Mouse (Mus musculus) intestine, embryonic 16.5 days (tissue): Measurements from ENCODE around the gene Spats2. TPM values are rescaled to one million over a fixed set of nuclear protein-coding genes. Genes with fewer than 3 reads are reported as not detected.

Experiments used
- ATAC-seq: fragments of 200-750 bp; cut with Nextera tagmentation; 2 replicates; pipeline ENCODE4 v1.8.0; 2017; ENCODE audit warnings: moderate TSS enrichment, moderate library complexity
- H3K27ac ChIP-seq: fragments of 300-500 bp; sonication (generic); 2 replicates; pipeline ENCODE4 v1.5.1; 2014; ENCODE audit warnings: mild to moderate bottlenecking, low read length
- H3K27me3 ChIP-seq: fragments of 300-500 bp; sonication (generic); replicated peaks from 2 replicates; pipeline ENCODE4 v1.6.1; 2014; ENCODE audit warnings: low read length, control low read depth, mixed read lengths; ENCODE audit not compliant: control insufficient read depth, insufficient read depth
- H3K36me3 ChIP-seq: fragments of 300-500 bp; sonication (generic); 2 replicates; pipeline ENCODE4 v1.6.1; 2014; ENCODE audit warnings: low read length, control low read depth; ENCODE audit not compliant: control insufficient read depth, insufficient read depth
- H3K4me1 ChIP-seq: fragments of 300-500 bp; sonication (generic); 2 replicates; pipeline ENCODE4 v1.6.1; 2014; ENCODE audit warnings: low read length, control low read depth, mixed read lengths; ENCODE audit not compliant: control insufficient read depth, insufficient read depth
- H3K4me2 ChIP-seq: fragments of 300-500 bp; sonication (generic); 2 replicates; pipeline ENCODE4 v1.6.1; 2014; ENCODE audit warnings: low read depth, low read length, control low read depth
- H3K4me3 ChIP-seq: fragments of 300-500 bp; sonication (generic); 2 replicates; pipeline ENCODE4 v1.5.1; 2014; ENCODE audit warnings: mild to moderate bottlenecking, low read length
- H3K9ac ChIP-seq: fragments of 300-500 bp; sonication (generic); 2 replicates; pipeline ENCODE4 v1.6.1; 2014; ENCODE audit warnings: low read depth, low read length
- H3K9me3 ChIP-seq: fragments of 300-500 bp; sonication (generic); 2 replicates; pipeline ENCODE4 v1.6.1; 2016; ENCODE audit warnings: low read length, control low read depth; ENCODE audit not compliant: control insufficient read depth
- WGBS: fragments of 180-500 bp; shearing (Covaris S2); extraction: QIAGEN DNeasy Blood & Tissue Kit; methylation state at CpG from one replicate; pipeline ENCODE4 v1.1.7; 2014; 5-methylcytosine and 5-hydroxymethylcytosine counted together
- polyA plus RNA-seq: library from polyadenylated mRNA; unstranded; fragments of >200 nt; fragmentation: Nextera tagmentation; extraction: Ambion mirVana; gene quantifications from 2 replicates; pipeline ENCODE4 v1.2.1, GENCODE M21; 2015

The Spats2 gene
- polyA plus RNA-seq, 1 experiment from 2014 or later: 18.1 TPM

GRCm38 (mm10) chr15:99111809-99112208, 13.9 kb upstream of the Spats2 start:
- ATAC-seq: no peak
- Histone ChIP-seq H3K27ac (no peak overlapping the region), H3K4me1 (no peaks in the 10 kb centered on the region), H3K4me2 (no peak overlapping the region), H3K9ac (no peak overlapping the region), H3K4me3 (no peak overlapping the region), H3K36me3 (no peaks in the 10 kb centered on the region), H3K27me3 (no peaks in the 10 kb centered on the region), H3K9me3 (no peaks in the 10 kb centered on the region)
- 47% methylated on average over 4 of the region's 4 CpGs for WGBS

- H3K4me1 ChIP-seq: no peaks in the 10 kb centered on the region
- no peak overlapping the region for H3K27ac ChIP-seq
- no peaks in the 10 kb centered on the region for H3K36me3 ChIP-seq
- no peak overlapping the region for H3K9ac ChIP-seq
- ATAC-seq: no peak
- no peak overlapping the region for H3K4me2 ChIP-seq
- H3K4me3 ChIP-seq: no peak overlapping the region
- H3K9me3 ChIP-seq: no peaks in the 10 kb centered on the region
- 39% methylated on average over 11 of the region's 11 CpGs for WGBS
- no peaks in the 10 kb centered on the region for H3K27me3 ChIP-seq
Observed at GRCm38 (mm10) chr15:99112843-99113395, 12.8 kb upstream of the Spats2 start.

GRCm38 (mm10) chr15:99113396-99113975, 12.2 kb upstream of the Spats2 start:
- no peaks in the 10 kb centered on the region for H3K4me1 ChIP-seq
- no peak overlapping the region for H3K4me3 ChIP-seq
- no peaks in the 10 kb centered on the region for H3K36me3 ChIP-seq
- no peak overlapping the region for H3K9ac ChIP-seq
- ATAC-seq: no peak
- no peak overlapping the region; the same call in 1 of the 2 replicates for H3K4me2 ChIP-seq
- H3K27ac ChIP-seq: no peak overlapping the region
- H3K9me3 ChIP-seq: no peaks in the 10 kb centered on the region
- WGBS: 11% methylated on average over 9 of the region's 9 CpGs
- H3K27me3 ChIP-seq: no peaks in the 10 kb centered on the region

- WGBS: 47% methylated on average over 14 of the region's 14 CpGs
- H3K4me3 ChIP-seq: no peak overlapping the region
- H3K36me3 ChIP-seq: no peaks in the 10 kb centered on the region
- H3K9ac ChIP-seq: no peak overlapping the region
- no peaks in the 10 kb centered on the region for H3K4me1 ChIP-seq
- 0 out of 2 replicates have a peak, but pooled peaks have one; percentile 26 for ATAC-seq
- no peaks in the 10 kb centered on the region for H3K9me3 ChIP-seq
- H3K27ac ChIP-seq: peak overlapping the region; percentile 23; the same call in 1 of the 2 replicates
- H3K4me2 ChIP-seq: no peak overlapping the region
- no peaks in the 10 kb centered on the region for H3K27me3 ChIP-seq
Observed at GRCm38 (mm10) chr15:99114312-99115064, 11.2 kb upstream of the Spats2 start.

GRCm38 (mm10) chr15:99115065-99115423, 10.7 kb upstream of the Spats2 start:
- no peak for ATAC-seq
- Histone ChIP-seq H3K36me3 (no peaks in the 10 kb centered on the region), H3K27me3 (no peaks in the 10 kb centered on the region), H3K4me1 (no peaks in the 10 kb centered on the region), H3K9ac (no peak overlapping the region), H3K4me2 (no peak overlapping the region), H3K27ac (no peak overlapping the region), H3K9me3 (no peaks in the 10 kb centered on the region), H3K4me3 (no peak overlapping the region)
- WGBS: 78% methylated on average over 7 of the region's 7 CpGs

- Histone ChIP-seq H3K9ac (no peak overlapping the region), H3K9me3 (no peaks in the 10 kb centered on the region), H3K27ac (no peak overlapping the region), H3K36me3 (no peaks in the 10 kb centered on the region), H3K4me2 (no peak overlapping the region), H3K4me1 (no peaks in the 10 kb centered on the region; the same call in 1 of the 2 replicates), H3K4me3 (no peak overlapping the region), H3K27me3 (no peaks in the 10 kb centered on the region)
- peak; percentile 44; the same call in 1 of the 2 replicates for ATAC-seq
- WGBS: 31% methylated on average over 11 of the region's 11 CpGs
Observed at GRCm38 (mm10) chr15:99116539-99116938, 9.2 kb upstream of the Spats2 start.

GRCm38 (mm10) chr15:99120814-99121213, 4.9 kb upstream of the Spats2 start:
- no peak for ATAC-seq
- Histone ChIP-seq H3K36me3 (no peaks in the 10 kb centered on the region), H3K4me2 (no peak overlapping the region), H3K27me3 (no peaks in the 10 kb centered on the region), H3K4me3 (no peak overlapping the region), H3K9me3 (no peaks in the 10 kb centered on the region), H3K9ac (no peak overlapping the region), H3K4me1 (no peaks in the 10 kb centered on the region; the same call in 1 of the 2 replicates), H3K27ac (no peak overlapping the region)
- WGBS: 16% methylated on average over 11 of the region's 11 CpGs

GRCm38 (mm10) chr15:99122642-99123041, 3.1 kb upstream of the Spats2 start:
- H3K4me3 ChIP-seq: no peak overlapping the region
- no peaks in the 10 kb centered on the region for H3K9me3 ChIP-seq
- no peaks in the 10 kb centered on the region for H3K36me3 ChIP-seq
- H3K4me2 ChIP-seq: no peak overlapping the region
- H3K27me3 ChIP-seq: no peaks in the 10 kb centered on the region
- 63% methylated on average over 2 of the region's 2 CpGs for WGBS
- H3K27ac ChIP-seq: no peak overlapping the region
- no peak for ATAC-seq
- no peak overlapping the region for H3K9ac ChIP-seq
- no peaks in the 10 kb centered on the region; the same call in none of the 2 replicates for H3K4me1 ChIP-seq

- WGBS: under 1% methylated on average over 113 of the region's 115 CpGs
- Histone ChIP-seq H3K27ac (peak overlapping the region; percentile 95), H3K27me3 (no peaks in the 10 kb centered on the region), H3K9ac (peak overlapping the region; percentile 94), H3K9me3 (no peaks in the 10 kb centered on the region), H3K4me3 (peak overlapping the region; percentile 79), H3K4me1 (peaks cover 14% of the 10 kb centered on the region), H3K36me3 (no peaks in the 10 kb centered on the region), H3K4me2 (peak overlapping the region; percentile 83)
- peak; percentile 88 for ATAC-seq
Observed at GRCm38 (mm10) chr15:99126081-99126815, 532 bp downstream of the Spats2 start.
